Comparison of ENCODE assay signal across 10 mouse cellular contexts in the genomic region with DNA sequence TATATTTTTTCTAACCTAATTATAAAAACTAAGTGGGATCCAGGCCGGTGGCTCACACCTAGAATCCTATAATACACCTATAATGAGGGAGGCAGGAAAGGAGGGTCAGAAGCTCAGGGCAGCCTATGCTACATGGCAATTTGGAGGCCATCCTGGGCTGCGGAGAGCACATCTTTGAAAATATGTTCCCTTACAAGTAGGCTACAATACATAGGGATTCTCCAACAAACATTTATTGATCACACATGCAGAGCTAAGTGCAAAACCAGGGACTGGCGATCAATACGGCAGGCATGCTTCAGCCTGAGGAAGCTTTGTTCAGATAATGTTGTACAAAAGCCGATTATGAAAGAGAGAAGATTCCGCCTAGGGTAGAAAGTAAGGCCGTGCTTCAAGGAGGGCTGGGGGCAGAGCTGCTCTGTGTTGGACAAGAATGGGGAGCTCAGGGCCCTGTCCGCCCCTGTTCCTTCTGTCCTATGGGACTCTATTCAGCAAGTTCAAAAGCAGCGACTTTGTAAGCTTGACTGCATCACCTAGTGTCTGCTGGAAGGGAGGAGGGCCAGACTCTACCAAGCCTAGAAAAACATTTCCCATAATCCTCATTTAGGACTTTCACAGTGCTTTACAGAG. TPM values are rescaled to one million over a fixed set of nuclear protein-coding genes. Genes with fewer than 3 reads are reported as not detected.
DNase-seq lines count a peak whose midpoint lies in the region; ATAC-seq and TF ChIP-seq lines count a peak whose summit lies in the region.
"Had no signal": no experiment of that assay in that cellular context is flagged by ENCODE, and none has a peak within 500 bp of the region (broad histone marks: within the 10 kb centered on the region; RNA-seq: fewer than 3 reads in every experiment).

No protein-coding gene starts in this region.

- ATAC-seq in intestine, embryonic 14.5 days (replicated peaks; ENCODE audit: low FRiP score, low TSS enrichment, low read depth): no peak
- ATAC-seq in intestine, embryonic 15.5 days: no peak
- peak; percentile 43; the same call in 1 of the 2 replicates for ATAC-seq in forebrain, embryonic 12.5 days (ENCODE audit: low FRiP score)
- ATAC-seq in midbrain, embryonic 14.5 days (ENCODE audit: low FRiP score, low TSS enrichment): 0 out of 2 replicates have a peak, but pooled peaks have one; percentile 48

- no peak overlapping the region for H3K4me2 ChIP-seq in intestine, embryonic 14.5 days (ENCODE audit: low read length)
- no peak overlapping the region for H3K4me2 ChIP-seq in intestine, embryonic 15.5 days (replicated peaks)
- no peak overlapping the region for H3K4me2 ChIP-seq in forebrain, embryonic 12.5 days
- H3K4me2 ChIP-seq in midbrain, embryonic 14.5 days (ENCODE audit: low read length): no peak overlapping the region

- no peaks in the 10 kb centered on the region for H3K9me3 ChIP-seq in intestine, embryonic 14.5 days (ENCODE audit: control insufficient read depth, low read length)
- no peaks in the 10 kb centered on the region for H3K9me3 ChIP-seq in intestine, embryonic 15.5 days
- no peaks in the 10 kb centered on the region for H3K9me3 ChIP-seq in ES-E14 (ENCODE audit: control insufficient read depth, insufficient read depth, low read depth, low read length)
- no peaks in the 10 kb centered on the region for H3K9me3 ChIP-seq in forebrain, embryonic 12.5 days
- no peaks in the 10 kb centered on the region for H3K9me3 ChIP-seq in midbrain, embryonic 14.5 days (ENCODE audit: control insufficient read depth, low read length)

- DNase-seq in intestine, embryonic 14.5 days (ENCODE audit: low spot score): no peak
- peak; percentile 44 for DNase-seq in ES-E14 (ENCODE audit: low read depth, low spot score)
- peak; percentile 40 for DNase-seq in midbrain, embryonic 14.5 days
- DNase-seq in thymus, postnatal 14 days: no peak
- no peak for DNase-seq in MN1 (ENCODE audit: low spot score)
- DNase-seq: heart, postnatal 36 days; kidney, adult 8-10 months had no signal

- no peak overlapping the region for H3K9ac ChIP-seq in intestine, embryonic 14.5 days (ENCODE audit: low read length)
- no peak overlapping the region for H3K9ac ChIP-seq in intestine, embryonic 15.5 days
- H3K9ac ChIP-seq in ES-E14 (ENCODE audit: insufficient read depth, low read depth, low read length, poor library complexity, severe bottlenecking): peak overlapping the region; percentile 74
- no peak overlapping the region for H3K9ac ChIP-seq in forebrain, embryonic 12.5 days
- H3K9ac ChIP-seq in midbrain, embryonic 14.5 days (replicated peaks; ENCODE audit: low read length): no peak overlapping the region

- in situ Hi-C loops in ES-E14 (cut with MboI; ENCODE audit: low sequenced_read_pairs in 2 of 2, unreplicated experiment in 2 of 2): no loop called here

- WGBS in intestine, embryonic 14.5 days: 77% methylated on average over 9 of the region's 9 CpGs
- WGBS in intestine, embryonic 15.5 days: 78% methylated on average over 9 of the region's 9 CpGs
- 36% methylated on average over 9 of the region's 9 CpGs for WGBS in forebrain, embryonic 12.5 days
- 29% methylated on average over 9 of the region's 9 CpGs for WGBS in midbrain, embryonic 14.5 days

- peaks cover 8% of the 10 kb centered on the region for H3K4me1 ChIP-seq in intestine, embryonic 14.5 days (replicated peaks; ENCODE audit: control insufficient read depth, insufficient read depth, low read length)
- peaks cover 5% of the 10 kb centered on the region; the same call in 1 of the 2 replicates for H3K4me1 ChIP-seq in intestine, embryonic 15.5 days (replicated peaks)
- peaks cover 15 to 22% of the 10 kb centered on the region in 2 experiments for H3K4me1 ChIP-seq in ES-E14 (ENCODE audit: control insufficient read depth in 2 of 2, insufficient read depth in 2 of 2, low read length in 2 of 2, poor library complexity in 1 of 2)
- H3K4me1 ChIP-seq in forebrain, embryonic 12.5 days: peaks cover 22% of the 10 kb centered on the region
- peaks cover 23% of the 10 kb centered on the region for H3K4me1 ChIP-seq in midbrain, embryonic 14.5 days (ENCODE audit: control insufficient read depth, insufficient read depth, low read length)

- H3K36me3 ChIP-seq in intestine, embryonic 14.5 days (ENCODE audit: control insufficient read depth, insufficient read depth, low read length): no peaks in the 10 kb centered on the region
- no peaks in the 10 kb centered on the region for H3K36me3 ChIP-seq in intestine, embryonic 15.5 days
- H3K36me3 ChIP-seq in ES-E14 (ENCODE audit: control insufficient read depth, insufficient read depth, low read length, poor library complexity, severe bottlenecking): no peaks in the 10 kb centered on the region
- H3K36me3 ChIP-seq in forebrain, embryonic 12.5 days (replicated peaks): no peaks in the 10 kb centered on the region
- H3K36me3 ChIP-seq in midbrain, embryonic 14.5 days (ENCODE audit: control insufficient read depth, insufficient read depth, low read length): no peaks in the 10 kb centered on the region

- 0 out of 2 replicates have a peak overlapping the region, but pooled peaks have one; percentile 27 for H3K27ac ChIP-seq in intestine, embryonic 14.5 days (ENCODE audit: low read depth)
- H3K27ac ChIP-seq in intestine, embryonic 15.5 days: no peak overlapping the region
- peak overlapping the region; percentile 99 for H3K27ac ChIP-seq in ES-E14 (ENCODE audit: insufficient read depth, low read depth, low read length, poor library complexity, severe bottlenecking)
- H3K27ac ChIP-seq in forebrain, embryonic 12.5 days: peak overlapping the region; percentile 3; the same call in 1 of the 2 replicates
- H3K27ac ChIP-seq in midbrain, embryonic 14.5 days (replicated peaks; ENCODE audit: low read depth, low read length): peak overlapping the region; percentile 67

- no peak overlapping the region for H3K4me3 ChIP-seq in intestine, embryonic 14.5 days (ENCODE audit: low read depth, low read length)
- no peak overlapping the region for H3K4me3 ChIP-seq in intestine, embryonic 15.5 days (replicated peaks)
- 0 out of 4 replicates have a peak overlapping the region, but pooled peaks of 1 of the 2 experiments have one; percentile 20 for H3K4me3 ChIP-seq in ES-E14 (ENCODE audit: insufficient read depth in 1 of 2, low read depth in 1 of 2, low read length in 2 of 2, poor library complexity in 1 of 2, severe bottlenecking in 1 of 2)
- no peak overlapping the region for H3K4me3 ChIP-seq in forebrain, embryonic 12.5 days (replicated peaks)
- H3K4me3 ChIP-seq in midbrain, embryonic 14.5 days (replicated peaks; ENCODE audit: low read depth, low read length): no peak overlapping the region

- no peaks in the 10 kb centered on the region for H3K27me3 ChIP-seq in intestine, embryonic 14.5 days (replicated peaks; ENCODE audit: control insufficient read depth, insufficient read depth, low read length)
- H3K27me3 ChIP-seq in intestine, embryonic 15.5 days (replicated peaks): no peaks in the 10 kb centered on the region
- H3K27me3 ChIP-seq in forebrain, embryonic 12.5 days: no peaks in the 10 kb centered on the region
- H3K27me3 ChIP-seq in midbrain, embryonic 14.5 days (ENCODE audit: control insufficient read depth, insufficient read depth, low read length): no peaks in the 10 kb centered on the region
- H3K27me3 ChIP-seq: Patski had no signal

TF ChIP-seq in ES-E14, 5 proteins besides CTCF, POLR2A, EP300 and RAD21:
- TF ChIP-seq CHD2 (IDR thresholded peaks at IDR 0.05; ENCODE audit: low read depth, low read length) (no peak), HCFC1 (IDR thresholded peaks at IDR 0.05; ENCODE audit: borderline replicate concordance, insufficient read depth, low read length) (no peak), MAFK (IDR thresholded peaks at IDR 0.05; ENCODE audit: insufficient read depth, low read depth, low read length) (no peak), ZC3H11A (IDR thresholded peaks at IDR 0.05; ENCODE audit: borderline replicate concordance, low read depth, low read length) (no peak), ZNF384 (IDR thresholded peaks at IDR 0.05; ENCODE audit: low read depth, low read length) (no peak)
TF ChIP-seq in ES-E14: peak in this region for 0.

RNA-seq across cellular contexts. Expression of a gene that starts 53.4 kb away (rescaled TPM):
- polyA plus RNA-seq in intestine, embryonic 14.5 days (2014; fragmentation: Nextera tagmentation; extraction: Ambion mirVana): 27.7 and 29.6 TPM in 2 replicates
- polyA plus RNA-seq in intestine, embryonic 15.5 days (2015; fragmentation: Nextera tagmentation; extraction: Ambion mirVana): 30.6 and 36.7 TPM in 2 replicates
- total RNA-seq in ES-E14 (2012; rRNA removed): 217 and 263 TPM in 2 replicates
- polyA plus RNA-seq in forebrain, embryonic 12.5 days (2016; fragmentation: Nextera tagmentation; extraction: Ambion mirVana): 22.7 and 23.7 TPM in 2 replicates
- 43.7 and 47.9 TPM in 2 replicates for polyA plus RNA-seq in midbrain, embryonic 14.5 days (2014; fragmentation: Nextera tagmentation; extraction: Ambion mirVana)

Comparison
In these comparisons a context has a peak if more than half of its experiments do, and no peak if none do; other contexts are left out.
1. ATAC-seq: peak in forebrain, embryonic 12.5 days (single experiment) and midbrain, embryonic 14.5 days (single experiment); none in intestine, embryonic 14.5 days (single experiment) and intestine, embryonic 15.5 days (single experiment).
2. DNase-seq: peak in ES-E14 (single experiment) and midbrain, embryonic 14.5 days (single experiment); none in intestine, embryonic 14.5 days (single experiment), thymus, postnatal 14 days (single experiment) and MN1 (single experiment).